Mouse (Mus musculus): Measurements from ENCODE around the gene Dpm3.

DNA sequence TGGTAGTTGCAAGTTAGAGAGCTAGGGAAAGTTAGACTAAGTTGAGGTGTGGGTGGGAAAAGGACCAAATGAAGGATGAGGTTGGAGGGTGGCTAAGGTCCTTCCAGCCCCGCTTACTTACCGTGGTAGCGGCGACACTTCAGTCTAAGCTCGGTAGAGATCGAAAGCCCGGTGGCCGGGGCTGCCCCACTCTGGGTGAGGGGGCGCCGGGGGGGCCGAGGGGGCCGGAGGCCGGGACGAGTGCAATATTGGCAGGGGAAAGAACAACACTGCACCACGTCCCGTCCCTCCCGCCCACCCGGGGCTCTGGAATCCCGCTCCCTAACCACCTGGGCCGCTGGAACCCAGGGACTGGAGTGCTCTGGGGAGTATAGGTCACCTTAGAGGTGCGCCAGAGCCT is 32.3 kb upstream of the Dpm3 start, which contains the start of gene Mtx1:
- TF ChIP-seq CTCF (conservative IDR thresholded peaks at IDR 0.05 in 1 of 2, IDR thresholded peaks at IDR 0.05 in 1 of 2; ENCODE audit: low read depth in 2 of 2, low read length in 2 of 2): no peak
- no peak for TF ChIP-seq EP300 (IDR thresholded peaks at IDR 0.05; ENCODE audit: low read length)
- TF ChIP-seq POLR2A (IDR thresholded peaks at IDR 0.05; ENCODE audit: low read depth, low read length): no peak
- no peak for TF ChIP-seq PAX5 (IDR thresholded peaks at IDR 0.05; ENCODE audit: low read length)
- no peak for TF ChIP-seq USF2 (conservative IDR thresholded peaks at IDR 0.05; ENCODE audit: low read depth, low read length)
- TF ChIP-seq TBP (conservative IDR thresholded peaks at IDR 0.05; ENCODE audit: low read depth, low read length): no peak

All from CH12.LX (cell line).